Mouse (Mus musculus) hindbrain, embryonic 14.5 days (tissue): Measurements from ENCODE around the gene Nrl. TPM values are rescaled to one million over a fixed set of nuclear protein-coding genes. Genes with fewer than 3 reads are reported as not detected.

ENCODE experiments used
- ATAC-seq: fragments of 200-750 bp; cut with Nextera tagmentation; 2 replicates; pipeline ENCODE4 v1.8.0; 2017; ENCODE audit warnings: moderate number of reproducible peaks, mild to moderate bottlenecking, moderate TSS enrichment, moderate library complexity; ENCODE audit not compliant: low FRiP score
- DNase-seq: peaks from one replicate; pipeline ENCODE4 v3.0.0-alpha.2; 2015; ENCODE audit warnings: low spot score
- H3K27ac ChIP-seq: fragments of 300-500 bp; sonication (generic); 2 replicates; pipeline ENCODE4 v1.5.1; 2014; ENCODE audit warnings: mild to moderate bottlenecking, moderate library complexity
- H3K27me3 ChIP-seq: fragments of 300-500 bp; sonication (generic); 2 replicates; pipeline ENCODE4 v1.6.1; 2014; ENCODE audit warnings: mild to moderate bottlenecking, low read length, mixed read lengths; ENCODE audit not compliant: control insufficient read depth, insufficient read depth
- H3K36me3 ChIP-seq: fragments of 300-500 bp; sonication (generic); replicated peaks from 2 replicates; pipeline ENCODE4 v1.6.1; 2014; ENCODE audit not compliant: control insufficient read depth, insufficient read depth
- H3K4me1 ChIP-seq: fragments of 300-500 bp; sonication (generic); replicated peaks from 2 replicates; pipeline ENCODE4 v1.6.1; 2014; ENCODE audit warnings: antibody characterized with exemption, low read length, mixed read lengths; ENCODE audit not compliant: control insufficient read depth, insufficient read depth
- H3K4me2 ChIP-seq: fragments of 300-500 bp; sonication (generic); replicated peaks from 2 replicates; pipeline ENCODE4 v1.6.1; 2014; ENCODE audit warnings: mild to moderate bottlenecking, moderate library complexity
- H3K4me3 ChIP-seq: fragments of 300-500 bp; sonication (generic); replicated peaks from 2 replicates; pipeline ENCODE4 v1.5.1; 2014; ENCODE audit warnings: mild to moderate bottlenecking, low read length
- H3K9ac ChIP-seq: fragments of 300-500 bp; sonication (generic); 2 replicates; pipeline ENCODE4 v1.6.1; 2014
- H3K9me3 ChIP-seq: fragments of 300-500 bp; sonication (generic); 2 replicates; pipeline ENCODE4 v1.6.1; 2016; ENCODE audit warnings: low read length; ENCODE audit not compliant: control insufficient read depth
- WGBS: fragments of 180-500 bp; shearing (Covaris S2); extraction: QIAGEN DNeasy Blood & Tissue Kit; methylation state at CpG from one replicate; pipeline ENCODE4 v1.1.7; 2014; 5-methylcytosine and 5-hydroxymethylcytosine counted together
- polyA plus RNA-seq: library from polyadenylated mRNA; unstranded; fragments of >200 nt; fragmentation: Nextera tagmentation; extraction: Ambion mirVana; gene quantifications from 2 replicates; pipeline ENCODE4 v1.2.1, GENCODE M21; 2014

Gene Nrl
- polyA plus RNA-seq, 1 experiment from 2014 or later: 0.17 TPM

DNA sequence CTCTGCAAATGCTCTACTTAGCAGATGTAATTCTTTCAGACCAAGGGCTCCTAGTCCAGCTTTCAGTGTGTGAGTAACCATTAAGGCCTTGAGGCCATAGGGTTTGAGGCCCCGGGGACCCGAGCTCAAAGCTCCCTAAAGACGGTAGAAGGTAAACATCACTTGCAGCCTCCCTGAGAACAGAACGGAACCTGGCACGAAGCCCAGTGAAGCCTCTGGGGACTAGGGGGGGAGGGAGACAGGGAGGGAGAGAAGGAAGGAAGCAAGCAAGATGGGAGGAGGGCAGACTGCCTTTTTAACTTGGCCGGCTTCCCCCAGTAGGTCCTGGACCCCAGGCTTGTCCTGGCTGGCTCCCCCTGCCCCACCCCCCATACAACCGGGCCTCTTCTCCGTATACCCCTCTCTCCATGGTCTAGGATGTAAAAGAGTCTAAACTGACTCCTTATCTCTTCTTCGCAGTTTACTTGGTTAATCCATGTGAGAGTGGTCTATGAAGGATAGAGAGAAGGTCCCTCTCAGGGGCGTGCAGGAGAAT, 16.1 kb upstream of the Nrl start:
- Histone ChIP-seq H3K9me3 (no peaks in the 10 kb centered on the region), H3K9ac (peak overlapping the region; percentile 79), H3K4me2 (peak overlapping the region; percentile 94), H3K4me1 (peaks cover 12% of the 10 kb centered on the region), H3K4me3 (peak overlapping the region; percentile 59), H3K36me3 (0 out of 2 replicates have a peak, but pooled peaks cover 7% of the 10 kb centered on the region), H3K27ac (peak overlapping the region; percentile 72), H3K27me3 (no peaks in the 10 kb centered on the region)
- WGBS: 6% methylated on average over 10 of the region's 10 CpGs
- peak; percentile 78 for DNase-seq
- ATAC-seq: peak; percentile 51

GRCm38 (mm10) chr14:55540067-55540786, 15.4 kb upstream of the Nrl start, which contains the start of gene Pck2:
TSS of gene Pck2 (plus strand) at chr14:55540266.
- Histone ChIP-seq H3K4me1 (peaks cover 12% of the 10 kb centered on the region), H3K27ac (peak within 1 kb of the TSS; percentile 72), H3K27me3 (no peaks in the 10 kb centered on the region), H3K9me3 (no peaks in the 10 kb centered on the region), H3K36me3 (0 out of 2 replicates have a peak, but pooled peaks cover 5% of the 10 kb centered on the region), H3K9ac (peak within 1 kb of the TSS; percentile 79), H3K4me3 (peak within 1 kb of the TSS; percentile 59), H3K4me2 (peak within 1 kb of the TSS; percentile 94)
- ATAC-seq (peak; percentile 85), DNase-seq (peak; percentile 69)
- under 1% methylated on average over 32 of the region's 32 CpGs for WGBS

DNA sequence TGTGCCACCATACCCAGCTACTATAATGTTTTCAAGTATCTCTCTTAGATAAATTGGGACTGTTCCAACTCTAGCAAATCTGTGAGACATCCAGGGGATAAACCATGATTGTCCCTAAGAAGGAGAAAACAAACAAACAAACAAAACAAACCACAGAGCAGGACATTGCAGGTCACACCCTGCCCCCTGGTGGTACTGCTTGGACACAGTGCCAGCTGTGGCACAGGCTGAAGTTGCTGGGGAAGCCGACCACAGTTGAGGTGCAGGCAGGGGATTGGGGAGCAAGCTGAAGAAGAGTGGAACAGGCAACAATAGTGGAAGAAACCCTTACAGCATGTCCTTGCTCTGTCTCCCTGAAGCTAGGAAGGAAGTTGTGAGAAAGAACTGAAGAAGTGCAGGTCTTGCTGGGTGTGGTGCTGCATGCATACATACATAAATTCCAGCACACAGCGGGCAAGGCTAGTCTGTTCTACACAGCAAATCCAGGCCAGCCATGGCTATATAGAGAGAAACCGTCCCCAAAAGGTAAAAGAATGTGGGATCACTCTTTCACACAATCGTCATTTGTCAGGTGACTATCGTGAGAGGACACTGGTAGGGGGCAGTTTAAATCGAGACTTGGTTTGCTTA, 11.4 kb upstream of the Nrl start:
- Histone ChIP-seq H3K4me2 (no peak overlapping the region), H3K27me3 (no peaks in the 10 kb centered on the region), H3K36me3 (no peaks in the 10 kb centered on the region), H3K9ac (no peak overlapping the region), H3K9me3 (no peaks in the 10 kb centered on the region), H3K27ac (no peak overlapping the region), H3K4me3 (no peak overlapping the region), H3K4me1 (peaks cover 9% of the 10 kb centered on the region)
- WGBS: 59% methylated on average over 6 of the region's 6 CpGs
- ATAC-seq (no peak), DNase-seq (peak; percentile 60)

DNA sequence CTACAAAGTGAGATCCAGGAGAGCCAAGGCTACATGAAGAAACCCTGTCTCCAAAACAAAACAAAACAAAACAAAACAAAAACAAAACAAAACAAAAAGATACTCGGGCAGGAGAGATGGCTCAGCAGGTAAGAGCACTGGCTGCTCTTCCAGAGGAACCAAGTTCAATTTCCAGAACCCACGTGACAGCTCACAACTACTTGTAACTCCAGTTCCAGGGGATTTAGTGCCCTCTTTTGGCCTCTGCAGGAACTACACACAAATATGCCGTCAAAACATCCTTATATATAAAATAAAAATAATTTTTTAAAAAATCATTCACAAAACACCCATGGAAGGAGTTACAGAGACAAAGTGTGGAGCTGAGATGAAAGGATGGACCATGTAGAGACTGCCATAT, 3.2 kb upstream of the Nrl start:
- no peaks in the 10 kb centered on the region for H3K9me3 ChIP-seq
- no peaks in the 10 kb centered on the region for H3K27me3 ChIP-seq
- H3K4me3 ChIP-seq: no peak overlapping the region
- H3K4me1 ChIP-seq: no peaks in the 10 kb centered on the region
- no peaks in the 10 kb centered on the region for H3K36me3 ChIP-seq
- no peak overlapping the region for H3K9ac ChIP-seq
- no peak for ATAC-seq
- DNase-seq: peak; percentile 52
- 14% methylated on average over 3 of the region's 3 CpGs for WGBS
- H3K4me2 ChIP-seq: no peak overlapping the region
- no peak overlapping the region for H3K27ac ChIP-seq

DNA sequence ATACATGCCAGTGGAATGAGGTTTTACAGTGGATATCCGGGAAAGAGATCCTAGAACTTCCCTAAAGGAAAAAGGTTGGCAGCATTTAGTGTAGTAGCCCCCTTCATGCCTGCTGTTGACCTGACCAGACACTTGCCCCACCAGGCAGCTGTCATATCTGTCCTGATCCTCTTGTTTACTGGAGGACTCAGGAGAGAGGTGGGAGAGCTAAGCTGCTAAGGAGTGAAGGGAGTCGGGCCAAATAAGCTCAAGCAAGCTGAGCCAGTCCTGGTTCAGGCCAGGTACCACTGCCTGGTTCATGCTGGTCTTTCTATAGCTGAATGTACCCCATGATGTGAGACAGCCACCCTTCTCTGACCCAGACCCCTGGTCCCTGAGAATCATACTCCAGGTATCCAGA, 1.9 kb upstream of the Nrl start:
- ATAC-seq (no peak), DNase-seq (no peak)
- 85% methylated on average over 2 of the region's 2 CpGs for WGBS

GRCm38 (mm10) chr14:55524062-55524461, 719 bp downstream of the Nrl start:
- H3K9ac ChIP-seq: no peak overlapping the region
- no peak overlapping the region for H3K4me2 ChIP-seq
- no peaks in the 10 kb centered on the region for H3K9me3 ChIP-seq
- peaks cover 10% of the 10 kb centered on the region; the same call in 1 of the 2 replicates for H3K4me1 ChIP-seq
- DNase-seq: no peak
- H3K27me3 ChIP-seq: 0 out of 2 replicates have a peak, but pooled peaks cover 4% of the 10 kb centered on the region
- H3K4me3 ChIP-seq: no peak overlapping the region
- WGBS: 53% methylated on average over 4 of the region's 4 CpGs
- no peaks in the 10 kb centered on the region for H3K36me3 ChIP-seq
- ATAC-seq: no peak
- H3K27ac ChIP-seq: no peak overlapping the region

More for the DNA sequence above, 1.9 kb upstream of the Nrl start:
- Histone ChIP-seq H3K36me3 (no peaks in the 10 kb centered on the region), H3K27ac (no peak overlapping the region), H3K4me1 (no peaks in the 10 kb centered on the region), H3K4me3 (no peak overlapping the region), H3K9me3 (no peaks in the 10 kb centered on the region), H3K4me2 (no peak overlapping the region), H3K9ac (no peak overlapping the region), H3K27me3 (0 out of 2 replicates have a peak, but pooled peaks cover under 1% of the 10 kb centered on the region)

DNA sequence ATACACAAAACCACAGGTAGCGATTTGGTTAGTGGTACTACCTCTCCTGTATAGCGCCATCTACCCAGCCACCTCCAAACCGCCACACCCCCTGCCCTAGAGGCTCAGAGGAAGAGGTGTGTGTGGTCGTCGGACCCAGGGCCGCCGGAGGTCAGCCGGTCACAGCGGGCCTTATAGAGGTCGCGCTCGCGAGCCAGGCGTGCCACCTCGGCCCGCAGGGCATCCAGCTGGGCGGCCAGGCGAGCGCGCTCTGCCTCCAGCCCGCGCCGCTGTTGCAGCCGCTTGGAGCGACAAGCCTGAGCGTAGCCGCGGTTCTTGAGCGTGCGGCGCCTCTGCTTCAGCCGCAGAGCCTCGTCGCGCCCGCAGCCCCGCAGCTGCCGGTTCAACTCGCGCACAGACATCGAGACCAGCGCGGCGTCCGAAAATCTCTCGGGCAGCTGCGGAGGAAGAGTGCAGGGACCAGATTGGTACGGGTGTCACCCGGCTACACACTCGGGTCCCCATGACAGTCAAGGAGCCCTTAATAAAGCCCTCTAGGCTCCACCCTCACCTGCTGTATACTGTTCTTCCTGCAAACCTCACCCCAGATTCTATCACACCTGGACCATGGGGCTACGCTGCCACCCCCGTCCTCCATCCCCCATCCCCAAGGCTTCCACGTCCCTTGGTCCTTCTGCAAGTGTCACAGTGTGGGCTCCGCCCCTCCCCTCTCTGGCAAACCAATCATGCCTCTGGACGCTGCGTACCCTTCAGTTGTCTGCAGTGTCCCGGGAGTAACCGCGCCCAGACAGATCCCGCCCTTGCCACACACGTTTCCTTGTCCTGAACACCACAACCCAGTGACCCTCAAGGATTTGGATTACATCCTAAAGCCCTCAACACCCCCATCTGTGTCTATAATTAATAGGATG, 4.1 kb downstream of the Nrl start:
- Histone ChIP-seq H3K4me2 (peak overlapping the region; percentile 92), H3K27ac (peak overlapping the region; percentile 84), H3K36me3 (no peaks in the 10 kb centered on the region), H3K4me1 (peaks cover 10% of the 10 kb centered on the region; the same call in 1 of the 2 replicates), H3K27me3 (0 out of 2 replicates have a peak, but pooled peaks cover 4% of the 10 kb centered on the region), H3K9me3 (no peaks in the 10 kb centered on the region), H3K9ac (peak overlapping the region; percentile 71), H3K4me3 (peak overlapping the region; percentile 50)
- peak; percentile 71 for ATAC-seq
- DNase-seq: peak; percentile 39
- WGBS: under 1% methylated on average over 61 of the region's 61 CpGs

DNA sequence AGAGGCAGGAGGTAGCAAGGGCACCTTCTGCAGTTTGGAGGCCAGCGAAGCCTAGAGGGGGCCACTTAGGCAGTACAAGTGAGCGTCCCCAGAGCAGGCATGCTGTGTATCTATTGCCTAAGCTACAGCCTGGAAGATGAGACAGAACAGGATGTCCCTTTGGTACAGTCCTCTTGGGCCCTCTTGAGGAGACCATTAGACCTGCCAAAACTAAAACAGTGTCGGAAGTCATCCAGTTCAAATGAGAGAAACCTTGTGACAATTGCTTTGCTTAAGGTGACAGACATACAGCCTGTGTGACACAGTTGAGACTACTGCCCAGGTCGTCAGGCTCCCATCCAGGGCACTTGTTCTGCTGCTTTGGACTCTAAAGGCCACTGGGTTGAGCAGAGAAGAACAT, 5.2 kb downstream of the Nrl start:
- DNase-seq (no peak), ATAC-seq (no peak)
- 60% methylated on average over 4 of the region's 4 CpGs for WGBS
- Histone ChIP-seq H3K4me2 (peak overlapping the region; percentile 7; the same call in 1 of the 2 replicates), H3K36me3 (no peaks in the 10 kb centered on the region), H3K4me1 (peaks cover 10% of the 10 kb centered on the region; the same call in 1 of the 2 replicates), H3K4me3 (no peak overlapping the region), H3K27me3 (0 out of 2 replicates have a peak, but pooled peaks cover 4% of the 10 kb centered on the region), H3K9ac (no peak overlapping the region), H3K9me3 (no peaks in the 10 kb centered on the region), H3K27ac (no peak overlapping the region)
